ENCODE assay signal across 8 mouse cellular contexts in genomic region chr8:119574437-119575365, GRCm38 (mm10). TPM values are rescaled to one million over a fixed set of nuclear protein-coding genes. Genes with fewer than 3 reads are reported as not detected.
DNase-seq lines count a peak whose midpoint lies in the region; ATAC-seq and TF ChIP-seq lines count a peak whose summit lies in the region.

Gene Hsdl1, minus strand, starts transcription at chr8:119575183.
Gene Dnaaf1, plus strand, starts transcription at chr8:119575235.

- peak; percentile 73 for ATAC-seq in embryonic facial prominence, embryonic 12.5 days (ENCODE audit: insufficient number of reproducible peaks, insufficient read depth, low FRiP score, low TSS enrichment)
- ATAC-seq in limb, embryonic 12.5 days (ENCODE audit: insufficient number of reproducible peaks, insufficient read depth, low FRiP score, low TSS enrichment, low read depth): peak; percentile 81
- peak; percentile 90 for ATAC-seq in midbrain, embryonic 14.5 days (ENCODE audit: low FRiP score, low TSS enrichment)

- H3K4me1 ChIP-seq in embryonic facial prominence, embryonic 12.5 days: peaks cover 17% of the 10 kb centered on the region
- H3K4me1 ChIP-seq in kidney, adult 2 months (ENCODE audit: control insufficient read depth, insufficient read depth, low read length): peaks cover 5% of the 10 kb centered on the region; the same call in 1 of the 2 replicates
- H3K4me1 ChIP-seq in limb, embryonic 12.5 days (replicated peaks): peaks cover 11% of the 10 kb centered on the region
- H3K4me1 ChIP-seq in midbrain, embryonic 14.5 days (ENCODE audit: control insufficient read depth, insufficient read depth, low read length): peaks cover 11% of the 10 kb centered on the region

- H3K36me3 ChIP-seq in embryonic facial prominence, embryonic 12.5 days: no peaks in the 10 kb centered on the region
- H3K36me3 ChIP-seq in kidney, adult 2 months (ENCODE audit: control insufficient read depth, insufficient read depth, low read length): no peaks in the 10 kb centered on the region
- no peaks in the 10 kb centered on the region for H3K36me3 ChIP-seq in limb, embryonic 12.5 days
- 0 out of 2 replicates have a peak, but pooled peaks cover 4% of the 10 kb centered on the region for H3K36me3 ChIP-seq in midbrain, embryonic 14.5 days (ENCODE audit: control insufficient read depth, insufficient read depth, low read length)

- peak within 1 kb of the TSS; percentile 37 for H3K27ac ChIP-seq in embryonic facial prominence, embryonic 12.5 days
- no peak within 1 kb of the TSS for H3K27ac ChIP-seq in kidney, adult 2 months (ENCODE audit: insufficient read depth, low read depth, low read length)
- no peak within 1 kb of the TSS for H3K27ac ChIP-seq in limb, embryonic 12.5 days
- peak within 1 kb of the TSS; percentile 75 for H3K27ac ChIP-seq in midbrain, embryonic 14.5 days (replicated peaks; ENCODE audit: low read depth, low read length)

- DNase-seq in 3134 (ENCODE audit: extremely low read depth, insufficient read length, low spot score): peak; percentile 86
- DNase-seq in adrenal gland, postnatal 36 days: peak; percentile 98 to 99
- DNase-seq in heart, adult 18-20 months: peak; percentile 97 to 99
- DNase-seq in kidney, adult 2 months: peak; percentile 98
- DNase-seq in midbrain, embryonic 14.5 days: peak; percentile 98
- DNase-seq in spleen, adult 12 weeks (ENCODE audit: low spot score): peak; percentile 95

- no peaks in the 10 kb centered on the region for H3K9me3 ChIP-seq in embryonic facial prominence, embryonic 12.5 days
- H3K9me3 ChIP-seq in limb, embryonic 12.5 days: no peaks in the 10 kb centered on the region
- no peaks in the 10 kb centered on the region for H3K9me3 ChIP-seq in midbrain, embryonic 14.5 days (ENCODE audit: control insufficient read depth, low read length)

- H3K9ac ChIP-seq in embryonic facial prominence, embryonic 12.5 days: peak within 1 kb of the TSS; percentile 77
- peak within 1 kb of the TSS; percentile 72 for H3K9ac ChIP-seq in limb, embryonic 12.5 days (replicated peaks)
- H3K9ac ChIP-seq in midbrain, embryonic 14.5 days (replicated peaks; ENCODE audit: low read length): peak within 1 kb of the TSS; percentile 75

- peaks cover 33% of the 10 kb centered on the region for H3K27me3 ChIP-seq in embryonic facial prominence, embryonic 12.5 days
- H3K27me3 ChIP-seq in kidney, adult 2 months (replicated peaks; ENCODE audit: control insufficient read depth, insufficient read depth, low read length): no peaks in the 10 kb centered on the region
- H3K27me3 ChIP-seq in limb, embryonic 12.5 days: peaks cover 63% of the 10 kb centered on the region
- 0 out of 2 replicates have a peak, but pooled peaks cover 8% of the 10 kb centered on the region for H3K27me3 ChIP-seq in midbrain, embryonic 14.5 days (ENCODE audit: control insufficient read depth, insufficient read depth, low read length)

- H3K4me3 ChIP-seq in embryonic facial prominence, embryonic 12.5 days: peak within 1 kb of the TSS; percentile 80
- peak within 1 kb of the TSS; percentile 77 for H3K4me3 ChIP-seq in kidney, adult 2 months (ENCODE audit: insufficient read depth, low read depth, low read length)
- H3K4me3 ChIP-seq in limb, embryonic 12.5 days (replicated peaks): peak within 1 kb of the TSS; percentile 76
- peak within 1 kb of the TSS; percentile 86 for H3K4me3 ChIP-seq in midbrain, embryonic 14.5 days (replicated peaks; ENCODE audit: low read depth, low read length)

- 0 out of 2 replicates have a peak, but pooled peaks have one; percentile 16 for TF ChIP-seq CTCF in kidney, adult 2 months (conservative IDR thresholded peaks at IDR 0.05; ENCODE audit: insufficient read depth, insufficient read length, low read depth, low read length)

- H3K4me2 ChIP-seq in embryonic facial prominence, embryonic 12.5 days (replicated peaks): peak within 1 kb of the TSS; percentile 98
- peak within 1 kb of the TSS; percentile 97 for H3K4me2 ChIP-seq in limb, embryonic 12.5 days
- peak within 1 kb of the TSS; percentile 75 for H3K4me2 ChIP-seq in midbrain, embryonic 14.5 days (ENCODE audit: low read length)

- TF ChIP-seq POLR2A in kidney, adult 2 months (IDR thresholded peaks at IDR 0.05; ENCODE audit: low read depth, low read length): peak; percentile 43

- WGBS in embryonic facial prominence, embryonic 12.5 days: under 1% methylated on average over 81 of the region's 97 CpGs
- WGBS in kidney, adult 2 months: 1% methylated on average over 97 of the region's 97 CpGs
- under 1% methylated on average over 92 of the region's 97 CpGs for WGBS in limb, embryonic 12.5 days
- under 1% methylated on average over 89 of the region's 97 CpGs for WGBS in midbrain, embryonic 14.5 days

RNA-seq across cellular contexts. Expression of gene Hsdl1, which starts in this region (rescaled TPM):
- total RNA-seq in adrenal gland, postnatal 36 days (2021): 10 to 100 TPM; 22.7 to 52.4 TPM
- 37.2 and 39.5 TPM in 2 replicates for polyA plus RNA-seq in embryonic facial prominence, embryonic 12.5 days (2016; fragmentation: Nextera tagmentation; extraction: Ambion mirVana)
- total RNA-seq in heart, adult 18-20 months (2021): 10 to 100 TPM; 21.3 to 22.9 TPM
- polyA plus RNA-seq in kidney, adult 2 months (2012; rRNA removed): 20.0 and 23.1 TPM in 2 replicates
- 33.6 and 35.3 TPM in 2 replicates for polyA plus RNA-seq in limb, embryonic 12.5 days (2016; fragmentation: Nextera tagmentation; extraction: Ambion mirVana)
- 178 and 204 TPM in 2 replicates for polyA plus RNA-seq in midbrain, embryonic 14.5 days (2014; fragmentation: Nextera tagmentation; extraction: Ambion mirVana)

RNA-seq across cellular contexts. Expression of gene Dnaaf1, which starts in this region (rescaled TPM):
- total RNA-seq in adrenal gland, postnatal 36 days (2021): under 1 TPM in 1 of 2 experiments, not detected in 1; 0.10 TPM
- polyA plus RNA-seq in embryonic facial prominence, embryonic 12.5 days (2016; fragmentation: Nextera tagmentation; extraction: Ambion mirVana): 0.09 TPM in 1 of 2 replicates, not detected in the other
- under 1 TPM in 1 of 2 experiments, not detected in 1; 0.15 TPM for total RNA-seq in heart, adult 18-20 months (2021)
- 0.42 and 0.57 TPM in 2 replicates for polyA plus RNA-seq in kidney, adult 2 months (2012; rRNA removed)
- polyA plus RNA-seq in limb, embryonic 12.5 days (2016; fragmentation: Nextera tagmentation; extraction: Ambion mirVana): not detected in 2 replicates
- polyA plus RNA-seq in midbrain, embryonic 14.5 days (2014; fragmentation: Nextera tagmentation; extraction: Ambion mirVana): 0.13 and 0.23 TPM in 2 replicates

Comparison
In these comparisons a context has a peak if more than half of its experiments do, and no peak if none do; other contexts are left out.
1. H3K27ac ChIP-seq: peak in embryonic facial prominence, embryonic 12.5 days (single experiment) and midbrain, embryonic 14.5 days (single experiment); none in kidney, adult 2 months (single experiment) and limb, embryonic 12.5 days (single experiment).
2. Peak in every context shown above with its lines, with median percentiles within 50 percentile points of each other: DNase-seq, ATAC-seq, H3K4me2 ChIP-seq, H3K4me3 ChIP-seq and H3K9ac ChIP-seq.